Mouse (Mus musculus): ENCODE data around the gene Ddt. TPM values are rescaled to one million over a fixed set of nuclear protein-coding genes. Genes with fewer than 3 reads are reported as not detected.

Gene Ddt
- polyA plus RNA-seq (2014; fragmentation: Nextera tagmentation; extraction: Ambion mirVana) = 89.8 and 94.7 TPM in 2 replicates

GRCm38 (mm10) chr10:75772795-75773664 is at the start of gene Ddt:
TSS of gene Ddt (minus strand) at chr10:75773414.
- peak within 1 kb of the TSS; percentile 45 for H3K4me3 ChIP-seq (ENCODE audit: low read depth, low read length)
- peak within 1 kb of the TSS; percentile 71 for H3K4me2 ChIP-seq
- ATAC-seq (ENCODE audit: low FRiP score) = peak; percentile 96
- H3K27me3 ChIP-seq (ENCODE audit: control insufficient read depth, insufficient read depth, low read length) = no peaks in the 10 kb centered on the region
- no peaks in the 10 kb centered on the region for H3K9me3 ChIP-seq (ENCODE audit: control insufficient read depth, low read length)
- H3K27ac ChIP-seq (ENCODE audit: low read depth, low read length) = no peak within 1 kb of the TSS
- H3K4me1 ChIP-seq (ENCODE audit: control insufficient read depth, insufficient read depth, low read length) = peaks cover 2% of the 10 kb centered on the region; the same call in 1 of the 2 replicates
- peak; percentile 97 for DNase-seq (ENCODE audit: low spot score, missing footprints)
- WGBS = 1% methylated on average over 47 of the region's 47 CpGs
- H3K9ac ChIP-seq (ENCODE audit: low read length) = peak within 1 kb of the TSS; percentile 58
- H3K36me3 ChIP-seq (ENCODE audit: control insufficient read depth, insufficient read depth, low read length) = no peaks in the 10 kb centered on the region

- Histone ChIP-seq H3K4me2 (no peak within 1 kb of the TSS), H3K27me3 (ENCODE audit: control insufficient read depth, insufficient read depth, low read length) (no peaks in the 10 kb centered on the region), H3K36me3 (ENCODE audit: control insufficient read depth, insufficient read depth, low read length) (no peaks in the 10 kb centered on the region), H3K9me3 (ENCODE audit: control insufficient read depth, low read length) (no peaks in the 10 kb centered on the region), H3K4me1 (ENCODE audit: control insufficient read depth, insufficient read depth, low read length) (no peaks in the 10 kb centered on the region), H3K4me3 (ENCODE audit: low read depth, low read length) (no peak within 1 kb of the TSS), H3K27ac (ENCODE audit: low read depth, low read length) (no peak within 1 kb of the TSS), H3K9ac (ENCODE audit: low read length) (no peak within 1 kb of the TSS)
- DNase-seq (ENCODE audit: low spot score, missing footprints) (no peak), ATAC-seq (ENCODE audit: low FRiP score) (no peak)
- WGBS = 96% methylated on average over 2 of the region's 2 CpGs
Observed at GRCm38 (mm10) chr10:75822443-75822842, 49.2 kb upstream of the Ddt start, which contains the start of gene Gstt4. TSS of gene Gstt4 (minus strand) at chr10:75822543.

GRCm38 (mm10) chr10:75819882-75820281 is 46.7 kb upstream of the Ddt start:
- Histone ChIP-seq H3K4me2 (no peak overlapping the region), H3K4me1 (ENCODE audit: control insufficient read depth, insufficient read depth, low read length) (no peaks in the 10 kb centered on the region), H3K36me3 (ENCODE audit: control insufficient read depth, insufficient read depth, low read length) (no peaks in the 10 kb centered on the region), H3K9me3 (ENCODE audit: control insufficient read depth, low read length) (no peaks in the 10 kb centered on the region), H3K27me3 (ENCODE audit: control insufficient read depth, insufficient read depth, low read length) (no peaks in the 10 kb centered on the region), H3K9ac (ENCODE audit: low read length) (no peak overlapping the region), H3K27ac (ENCODE audit: low read depth, low read length) (no peak overlapping the region), H3K4me3 (ENCODE audit: low read depth, low read length) (no peak overlapping the region)
- ATAC-seq (ENCODE audit: low FRiP score) (no peak), DNase-seq (ENCODE audit: low spot score, missing footprints) (no peak)
- 83% methylated on average over 5 of the region's 5 CpGs for WGBS

GRCm38 (mm10) chr10:75818641-75819040 is 45.4 kb upstream of the Ddt start:
- ATAC-seq (ENCODE audit: low FRiP score) = no peak

GRCm38 (mm10) chr10:75804217-75804616 is 31.0 kb upstream of the Ddt start:
- no peaks in the 10 kb centered on the region for H3K36me3 ChIP-seq (ENCODE audit: control insufficient read depth, insufficient read depth, low read length)
- H3K9me3 ChIP-seq (ENCODE audit: control insufficient read depth, low read length) = no peaks in the 10 kb centered on the region
- H3K27me3 ChIP-seq (ENCODE audit: control insufficient read depth, insufficient read depth, low read length) = no peaks in the 10 kb centered on the region
- DNase-seq (ENCODE audit: low spot score, missing footprints) = no peak
- H3K27ac ChIP-seq (ENCODE audit: low read depth, low read length) = no peak overlapping the region
- H3K4me3 ChIP-seq (ENCODE audit: low read depth, low read length) = no peak overlapping the region
- H3K9ac ChIP-seq (ENCODE audit: low read length) = no peak overlapping the region
- no peak for ATAC-seq (ENCODE audit: low FRiP score)
- H3K4me2 ChIP-seq = no peak overlapping the region
- WGBS = 64% methylated on average over 2 of the region's 2 CpGs
- H3K4me1 ChIP-seq (ENCODE audit: control insufficient read depth, insufficient read depth, low read length) = no peaks in the 10 kb centered on the region

More at GRCm38 (mm10) chr10:75818641-75819040, 45.4 kb upstream of the Ddt start:
- no peak overlapping the region for H3K4me3 ChIP-seq (ENCODE audit: low read depth, low read length)
- H3K27me3 ChIP-seq (ENCODE audit: control insufficient read depth, insufficient read depth, low read length) = no peaks in the 10 kb centered on the region
- no peak for DNase-seq (ENCODE audit: low spot score, missing footprints)
- 58% methylated on average over 10 of the region's 10 CpGs for WGBS
- H3K27ac ChIP-seq (ENCODE audit: low read depth, low read length) = no peak overlapping the region
- no peak overlapping the region for H3K9ac ChIP-seq (ENCODE audit: low read length)
- no peak overlapping the region for H3K4me2 ChIP-seq
- no peaks in the 10 kb centered on the region for H3K9me3 ChIP-seq (ENCODE audit: control insufficient read depth, low read length)
- no peaks in the 10 kb centered on the region for H3K36me3 ChIP-seq (ENCODE audit: control insufficient read depth, insufficient read depth, low read length)
- no peaks in the 10 kb centered on the region for H3K4me1 ChIP-seq (ENCODE audit: control insufficient read depth, insufficient read depth, low read length)

GRCm38 (mm10) chr10:75798176-75798696 is 25.0 kb upstream of the Ddt start, which contains the start of gene Gstt1:
TSS of gene Gstt1 (minus strand) at chr10:75798584.
- peak within 1 kb of the TSS; percentile 82 for H3K4me2 ChIP-seq
- ATAC-seq (ENCODE audit: low FRiP score) (peak; percentile 69), DNase-seq (ENCODE audit: low spot score, missing footprints) (peak; percentile 94)
- no peak within 1 kb of the TSS for H3K27ac ChIP-seq (ENCODE audit: low read depth, low read length)
- peaks cover 14% of the 10 kb centered on the region for H3K4me1 ChIP-seq (ENCODE audit: control insufficient read depth, insufficient read depth, low read length)
- peak within 1 kb of the TSS; percentile 59 for H3K9ac ChIP-seq (ENCODE audit: low read length)
- H3K9me3 ChIP-seq (ENCODE audit: control insufficient read depth, low read length) = no peaks in the 10 kb centered on the region
- peaks cover 5% of the 10 kb centered on the region for H3K27me3 ChIP-seq (ENCODE audit: control insufficient read depth, insufficient read depth, low read length)
- peak within 1 kb of the TSS; percentile 38 for H3K4me3 ChIP-seq (ENCODE audit: low read depth, low read length)
- no peaks in the 10 kb centered on the region for H3K36me3 ChIP-seq (ENCODE audit: control insufficient read depth, insufficient read depth, low read length)
- 4% methylated on average over 18 of the region's 18 CpGs for WGBS

GRCm38 (mm10) chr10:75797619-75798175 is 24.5 kb upstream of the Ddt start:
- WGBS = 1% methylated on average over 12 of the region's 12 CpGs
- no peak overlapping the region for H3K27ac ChIP-seq (ENCODE audit: low read depth, low read length)

GRCm38 (mm10) chr10:75796731-75797516 is 23.7 kb upstream of the Ddt start:
- no peak for ATAC-seq (ENCODE audit: low FRiP score)
- no peak overlapping the region for H3K27ac ChIP-seq (ENCODE audit: low read depth, low read length)
- peaks cover 5% of the 10 kb centered on the region for H3K27me3 ChIP-seq (ENCODE audit: control insufficient read depth, insufficient read depth, low read length)
- H3K9me3 ChIP-seq (ENCODE audit: control insufficient read depth, low read length) = no peaks in the 10 kb centered on the region
- H3K4me3 ChIP-seq (ENCODE audit: low read depth, low read length) = peak overlapping the region; percentile 38
- H3K4me2 ChIP-seq = peak overlapping the region; percentile 82
- DNase-seq (ENCODE audit: low spot score, missing footprints) = no peak
- no peaks in the 10 kb centered on the region for H3K36me3 ChIP-seq (ENCODE audit: control insufficient read depth, insufficient read depth, low read length)
- 54% methylated on average over 11 of the region's 11 CpGs for WGBS
- peaks cover 14% of the 10 kb centered on the region for H3K4me1 ChIP-seq (ENCODE audit: control insufficient read depth, insufficient read depth, low read length)
- no peak overlapping the region for H3K9ac ChIP-seq (ENCODE audit: low read length)

More at GRCm38 (mm10) chr10:75797619-75798175, 24.5 kb upstream of the Ddt start:
- Histone ChIP-seq H3K27me3 (ENCODE audit: control insufficient read depth, insufficient read depth, low read length) (peaks cover 5% of the 10 kb centered on the region), H3K9ac (ENCODE audit: low read length) (peak overlapping the region; percentile 59), H3K4me1 (ENCODE audit: control insufficient read depth, insufficient read depth, low read length) (peaks cover 14% of the 10 kb centered on the region), H3K4me3 (ENCODE audit: low read depth, low read length) (peak overlapping the region; percentile 38), H3K9me3 (ENCODE audit: control insufficient read depth, low read length) (no peaks in the 10 kb centered on the region), H3K36me3 (ENCODE audit: control insufficient read depth, insufficient read depth, low read length) (no peaks in the 10 kb centered on the region), H3K4me2 (peak overlapping the region; percentile 82)
- peak; percentile 93 for DNase-seq (ENCODE audit: low spot score, missing footprints)
- ATAC-seq (ENCODE audit: low FRiP score) = peak; percentile 40; the same call in 1 of the 2 replicates

Measured in midbrain, embryonic 11.5 days (tissue).